Comparison of ENCODE assay signal across 17 mouse cellular contexts in the genomic region with DNA sequence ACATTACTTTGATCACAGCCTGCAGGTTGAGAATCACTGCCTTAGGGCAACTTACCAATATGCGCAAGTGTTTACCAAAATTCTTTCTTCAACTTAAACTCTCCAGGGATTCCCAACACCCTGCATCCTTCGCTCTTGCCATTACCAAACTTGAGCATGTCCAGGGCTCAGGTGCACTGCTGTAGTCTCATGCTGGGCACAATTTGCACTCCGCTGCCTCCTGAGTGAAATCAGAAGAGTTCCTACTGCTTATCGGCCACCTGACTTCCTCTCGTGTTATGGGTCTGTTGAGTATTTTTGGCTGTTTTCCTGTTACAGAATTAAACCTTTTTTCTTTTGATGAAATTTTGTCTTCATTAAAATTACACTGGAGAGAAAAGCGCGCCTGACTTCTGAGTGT. TPM values are rescaled to one million over a fixed set of nuclear protein-coding genes. Genes with fewer than 3 reads are reported as not detected.
A peak's percentile ranks its signal among the peaks of the same experiment; 100 is the strongest.
DNase-seq lines count a peak whose midpoint lies in the region; ATAC-seq and TF ChIP-seq lines count a peak whose summit lies in the region.
"Had no signal": no experiment of that assay in that cellular context is flagged by ENCODE, and none has a peak within 500 bp of the region (broad histone marks: within the 10 kb centered on the region; RNA-seq: fewer than 3 reads in every experiment).

No protein-coding gene starts in this region.

- H3K4me1 ChIP-seq in heart, embryonic 13.5 days: peaks cover 30% of the 10 kb centered on the region
- H3K4me1 ChIP-seq in G1E (ENCODE audit: insufficient read depth, low read depth, low read length): peaks cover 51% of the 10 kb centered on the region
- peaks cover 9% of the 10 kb centered on the region for H3K4me1 ChIP-seq in forebrain, postnatal 0 days (ENCODE audit: insufficient read depth)
- 0 out of 2 replicates have a peak, but pooled peaks cover 2% of the 10 kb centered on the region for H3K4me1 ChIP-seq in liver, postnatal 0 days (ENCODE audit: insufficient read depth)
- peaks cover 9% of the 10 kb centered on the region for H3K4me1 ChIP-seq in kidney, embryonic 15.5 days

- no peaks in the 10 kb centered on the region for H3K36me3 ChIP-seq in heart, embryonic 13.5 days
- H3K36me3 ChIP-seq in G1E (replicated peaks): no peaks in the 10 kb centered on the region
- H3K36me3 ChIP-seq in forebrain, postnatal 0 days (ENCODE audit: insufficient read depth): no peaks in the 10 kb centered on the region
- no peaks in the 10 kb centered on the region for H3K36me3 ChIP-seq in liver, postnatal 0 days (replicated peaks; ENCODE audit: insufficient read depth, low read length)
- no peaks in the 10 kb centered on the region for H3K36me3 ChIP-seq in kidney, embryonic 15.5 days
- H3K36me3 ChIP-seq: limb, embryonic 15.5 days; stomach, embryonic 15.5 days had no signal

- H3K27me3 ChIP-seq in heart, embryonic 13.5 days (replicated peaks): no peaks in the 10 kb centered on the region
- H3K27me3 ChIP-seq in G1E (ENCODE audit: insufficient read depth, low read length): no peaks in the 10 kb centered on the region
- H3K27me3 ChIP-seq in forebrain, postnatal 0 days (ENCODE audit: insufficient read depth, low read length): no peaks in the 10 kb centered on the region
- no peaks in the 10 kb centered on the region for H3K27me3 ChIP-seq in liver, postnatal 0 days (ENCODE audit: insufficient read depth, low read length)
- H3K27me3 ChIP-seq in kidney, embryonic 15.5 days: no peaks in the 10 kb centered on the region
- H3K27me3 ChIP-seq: limb, embryonic 15.5 days; stomach, embryonic 15.5 days had no signal

- no peak for TF ChIP-seq EP300 in liver, postnatal 0 days (IDR thresholded peaks at IDR 0.05; ENCODE audit: low read depth)

- 0 out of 2 replicates have a peak overlapping the region, but pooled peaks have one; percentile 8 for H3K9ac ChIP-seq in heart, embryonic 13.5 days
- no peak overlapping the region for H3K9ac ChIP-seq in forebrain, postnatal 0 days
- H3K9ac ChIP-seq in liver, postnatal 0 days (replicated peaks): no peak overlapping the region
- no peak overlapping the region for H3K9ac ChIP-seq in kidney, embryonic 15.5 days
- H3K9ac ChIP-seq: limb, embryonic 15.5 days; stomach, embryonic 15.5 days had no signal

- no peak for TF ChIP-seq CTCF in G1E (IDR thresholded peaks at IDR 0.05; ENCODE audit: low read depth, low read length)
- TF ChIP-seq CTCF in forebrain, postnatal 0 days (IDR thresholded peaks at IDR 0.05; ENCODE audit: low read depth): no peak
- TF ChIP-seq CTCF in liver, postnatal 0 days (IDR thresholded peaks at IDR 0.05; ENCODE audit: low read depth): no peak

- H3K27ac ChIP-seq in heart, embryonic 13.5 days (replicated peaks): peak overlapping the region; percentile 87
- peak overlapping the region; percentile 64; the same call in 1 of the 2 replicates for H3K27ac ChIP-seq in forebrain, postnatal 0 days (ENCODE audit: low read depth, low read length)
- no peak overlapping the region for H3K27ac ChIP-seq in liver, postnatal 0 days (ENCODE audit: low read depth)
- H3K27ac ChIP-seq in kidney, embryonic 15.5 days: no peak overlapping the region
- H3K27ac ChIP-seq: limb, embryonic 15.5 days; stomach, embryonic 15.5 days had no signal

- H3K9me3 ChIP-seq in heart, embryonic 13.5 days: 0 out of 2 replicates have a peak, but pooled peaks cover 6% of the 10 kb centered on the region
- H3K9me3 ChIP-seq in G1E (replicated peaks): no peaks in the 10 kb centered on the region
- H3K9me3 ChIP-seq in forebrain, postnatal 0 days (ENCODE audit: low read length): no peaks in the 10 kb centered on the region
- no peaks in the 10 kb centered on the region for H3K9me3 ChIP-seq in liver, postnatal 0 days (ENCODE audit: low read length)
- no peaks in the 10 kb centered on the region for H3K9me3 ChIP-seq in kidney, embryonic 15.5 days (replicated peaks)
- H3K9me3 ChIP-seq: limb, embryonic 15.5 days; stomach, embryonic 15.5 days had no signal

- H3K4me2 ChIP-seq in heart, embryonic 13.5 days: peak overlapping the region; percentile 58
- H3K4me2 ChIP-seq in forebrain, postnatal 0 days (ENCODE audit: low read depth): no peak overlapping the region
- H3K4me2 ChIP-seq in liver, postnatal 0 days (ENCODE audit: low read depth, low read length): peak overlapping the region; percentile 34
- no peak overlapping the region for H3K4me2 ChIP-seq in kidney, embryonic 15.5 days
- H3K4me2 ChIP-seq: limb, embryonic 15.5 days; stomach, embryonic 15.5 days had no signal

- H3K4me3 ChIP-seq in heart, embryonic 13.5 days: no peak overlapping the region
- peak overlapping the region; percentile 50; the same call in 1 of the 2 replicates for H3K4me3 ChIP-seq in G1E (ENCODE audit: low read depth, low read length)
- no peak overlapping the region for H3K4me3 ChIP-seq in forebrain, postnatal 0 days (ENCODE audit: low read depth, low read length)
- H3K4me3 ChIP-seq in liver, postnatal 0 days (ENCODE audit: low read depth, low read length): no peak overlapping the region
- H3K4me3 ChIP-seq in kidney, embryonic 15.5 days (replicated peaks): no peak overlapping the region
- H3K4me3 ChIP-seq: limb, embryonic 15.5 days; stomach, embryonic 15.5 days had no signal

- ATAC-seq in heart, embryonic 13.5 days (ENCODE audit: extremely low read depth, insufficient number of reproducible peaks, low FRiP score, low TSS enrichment): no peak
- ATAC-seq in G1E (ENCODE audit: extremely low read depth, insufficient number of reproducible peaks, low FRiP score, poor library complexity, severe bottlenecking): no peak
- no peak for ATAC-seq in forebrain, postnatal 0 days
- no peak for ATAC-seq in liver, postnatal 0 days
- no peak for ATAC-seq in kidney, embryonic 15.5 days (replicated peaks; ENCODE audit: low FRiP score)

- no peak for DNase-seq in heart, adult 9 months (ENCODE audit: low spot score in 2 of 2)
- DNase-seq in G1E (ENCODE audit: low spot score): no peak
- DNase-seq in forebrain, postnatal 0 days: no peak
- no peak for DNase-seq in liver, postnatal 0 days
- no peak for DNase-seq in right cerebral cortex, postnatal 10 days (ENCODE audit: low spot score in 2 of 2)
- DNase-seq in cerebellum, adult 18-20 months: no peak
- DNase-seq: adrenal gland, postnatal 25 days; cerebellum, adult 9-10 months; kidney, adult 8-10 months had no signal

- WGBS in heart, embryonic 13.5 days: 62% methylated on average over 7 of the region's 7 CpGs
- WGBS in forebrain, postnatal 0 days: 55% methylated on average over 7 of the region's 7 CpGs
- 68% methylated on average over 7 of the region's 7 CpGs for WGBS in liver, postnatal 0 days (ENCODE audit: insufficient replicate concordance)
- WGBS in kidney, embryonic 15.5 days: 75% methylated on average over 7 of the region's 7 CpGs

RNA-seq across cellular contexts. Expression of a gene that starts 53.8 kb away (rescaled TPM):
- not detected in 2 replicates for polyA plus RNA-seq in heart, embryonic 13.5 days (2015; fragmentation: Nextera tagmentation; extraction: Ambion mirVana)
- total RNA-seq in G1E (2014; fragmentation: Nextera tagmentation): not detected in 2 replicates
- total RNA-seq in G1E (2017): not detected in 2 replicates
- not detected in 2 replicates for polyA plus RNA-seq in G1E (2012)
- not detected in 2 replicates for total RNA-seq in forebrain, postnatal 0 days (2014; rRNA removed)
- polyA plus RNA-seq in forebrain, postnatal 0 days (2015; fragmentation: Nextera tagmentation; extraction: Ambion mirVana): 0.21 TPM in 1 of 2 replicates, not detected in the other
- not detected in 2 replicates for polyA plus RNA-seq in liver, postnatal 0 days (2015; fragmentation: Nextera tagmentation; extraction: Ambion mirVana)
- not detected in 2 replicates for polyA plus RNA-seq in kidney, embryonic 15.5 days (2015; fragmentation: Nextera tagmentation; extraction: Ambion mirVana)
- total RNA-seq: adrenal gland, postnatal 25 days; gastrocnemius, adult 8-10 months; layer of hippocampus, postnatal 10 days had no signal
- polyA plus RNA-seq: embryonic facial prominence, embryonic 14.5 days; limb, embryonic 15.5 days; stomach, embryonic 15.5 days; urinary bladder, adult 2 months had no signal

Comparison
In these comparisons a context has a peak if more than half of its experiments do, and no peak if none do; other contexts are left out.
1. H3K27ac ChIP-seq: peak in heart, embryonic 13.5 days (single experiment) and forebrain, postnatal 0 days (single experiment); none in liver, postnatal 0 days (single experiment) and kidney, embryonic 15.5 days (single experiment).
2. H3K4me2 ChIP-seq: peak in heart, embryonic 13.5 days (single experiment) and liver, postnatal 0 days (single experiment); none in forebrain, postnatal 0 days (single experiment) and kidney, embryonic 15.5 days (single experiment).